ENCODE assay signal across 11 mouse cellular contexts in the genomic region with DNA sequence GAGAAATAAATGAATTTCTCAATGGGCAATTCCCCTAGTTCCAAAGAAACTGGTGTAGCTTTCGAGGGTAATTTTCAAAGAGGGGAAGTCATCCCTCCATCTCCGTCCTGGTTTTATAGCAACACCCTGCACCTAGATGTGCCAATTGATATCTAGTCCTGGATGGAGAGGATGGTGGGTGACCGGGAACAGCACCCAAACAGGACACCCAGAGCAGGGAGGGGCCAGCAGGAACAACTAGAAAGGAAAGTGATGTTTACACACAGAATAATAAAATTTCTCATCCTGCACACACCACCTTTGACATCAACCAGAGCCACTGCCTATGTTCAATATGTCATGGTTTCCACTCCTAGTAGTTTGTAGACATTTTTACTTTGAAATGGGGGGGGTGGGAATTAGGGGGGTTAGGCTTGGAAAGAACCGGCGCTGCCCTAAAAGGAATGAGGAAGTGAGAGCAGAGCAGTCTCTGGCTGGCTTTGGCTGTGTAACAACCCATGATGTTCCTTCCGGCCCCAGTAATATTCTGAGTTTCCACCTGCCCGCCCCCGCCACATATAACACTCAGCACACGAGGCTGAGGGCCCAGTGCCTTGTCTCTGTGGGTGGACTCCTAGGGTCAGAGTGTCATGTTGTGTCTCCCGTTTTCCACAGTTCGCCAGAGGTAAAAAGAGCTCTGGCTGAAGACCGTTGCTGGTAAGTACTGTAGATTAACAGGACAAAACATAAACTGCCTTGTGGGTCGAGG. TPM values are rescaled to one million over a fixed set of nuclear protein-coding genes. Genes with fewer than 3 reads are reported as not detected.
A peak's percentile ranks its signal among the peaks of the same experiment; 100 is the strongest.
DNase-seq lines count a peak whose midpoint lies in the region; ATAC-seq and TF ChIP-seq lines count a peak whose summit lies in the region.
"Had no signal": no experiment of that assay in that cellular context is flagged by ENCODE, and none has a peak within 500 bp of the region (broad histone marks: within the 10 kb centered on the region; RNA-seq: fewer than 3 reads in every experiment).

A gene (plus strand): TSS at position 588 of the 748 bp plus-strand sequence.

- no peak within 1 kb of the TSS for H3K27ac ChIP-seq in intestine, embryonic 16.5 days (ENCODE audit: low read length)
- H3K27ac ChIP-seq in intestine, embryonic 15.5 days = no peak within 1 kb of the TSS
- no peak within 1 kb of the TSS for H3K27ac ChIP-seq in lung, postnatal 0 days (ENCODE audit: low read length)
- H3K27ac ChIP-seq in forebrain, embryonic 14.5 days (ENCODE audit: low read depth, low read length) = no peak within 1 kb of the TSS
- H3K27ac ChIP-seq: heart, embryonic 15.5 days; limb, embryonic 13.5 days had no signal

- no peak for TF ChIP-seq EP300 in lung, postnatal 0 days (IDR thresholded peaks at IDR 0.05)

- DNase-seq in lung, postnatal 0 days (ENCODE audit: low spot score) = peak; percentile 63
- DNase-seq in splenic B cell, adult 2 months (ENCODE audit: low read depth, low spot score) = peak; percentile 92
- DNase-seq in urinary bladder, postnatal 4 days (ENCODE audit: low spot score in 2 of 2) = no peak
- DNase-seq in forebrain, embryonic 14.5 days (ENCODE audit: low spot score) = no peak
- DNase-seq: right cerebral cortex, adult 18-20 months had no signal

- no peak within 1 kb of the TSS for H3K4me3 ChIP-seq in intestine, embryonic 16.5 days (ENCODE audit: low read length)
- H3K4me3 ChIP-seq in intestine, embryonic 15.5 days (replicated peaks) = no peak within 1 kb of the TSS
- H3K4me3 ChIP-seq in lung, postnatal 0 days (ENCODE audit: low read depth, low read length) = no peak within 1 kb of the TSS
- no peak within 1 kb of the TSS for H3K4me3 ChIP-seq in forebrain, embryonic 14.5 days (ENCODE audit: low read depth, low read length)
- H3K4me3 ChIP-seq: heart, embryonic 15.5 days; limb, embryonic 13.5 days had no signal

- WGBS in intestine, embryonic 16.5 days = 52% methylated on average over 13 of the region's 13 CpGs
- 47% methylated on average over 13 of the region's 13 CpGs for WGBS in intestine, embryonic 15.5 days
- 26% methylated on average over 13 of the region's 13 CpGs for WGBS in lung, postnatal 0 days
- WGBS in forebrain, embryonic 14.5 days = 79% methylated on average over 13 of the region's 13 CpGs

- no peaks in the 10 kb centered on the region for H3K4me1 ChIP-seq in intestine, embryonic 16.5 days (ENCODE audit: control insufficient read depth, insufficient read depth, low read length)
- H3K4me1 ChIP-seq in intestine, embryonic 15.5 days (replicated peaks) = no peaks in the 10 kb centered on the region; the same call in 1 of the 2 replicates
- H3K4me1 ChIP-seq in lung, postnatal 0 days (ENCODE audit: insufficient read depth, low read depth, low read length) = 0 out of 2 replicates have a peak, but pooled peaks cover 4% of the 10 kb centered on the region
- no peaks in the 10 kb centered on the region for H3K4me1 ChIP-seq in forebrain, embryonic 14.5 days (ENCODE audit: control insufficient read depth, insufficient read depth, low read length)
- H3K4me1 ChIP-seq: limb, embryonic 13.5 days had no signal

- no peak for TF ChIP-seq CTCF in lung, postnatal 0 days (IDR thresholded peaks at IDR 0.05)

- H3K9me3 ChIP-seq in intestine, embryonic 16.5 days (ENCODE audit: control insufficient read depth, low read length) = no peaks in the 10 kb centered on the region
- H3K9me3 ChIP-seq in intestine, embryonic 15.5 days = no peaks in the 10 kb centered on the region
- H3K9me3 ChIP-seq in lung, postnatal 0 days (ENCODE audit: low read length) = no peaks in the 10 kb centered on the region
- H3K9me3 ChIP-seq in forebrain, embryonic 14.5 days (replicated peaks; ENCODE audit: control insufficient read depth, low read length) = no peaks in the 10 kb centered on the region
- H3K9me3 ChIP-seq: heart, embryonic 15.5 days; limb, embryonic 13.5 days had no signal

- no peak within 1 kb of the TSS for H3K9ac ChIP-seq in intestine, embryonic 16.5 days (ENCODE audit: low read depth, low read length)
- no peak within 1 kb of the TSS for H3K9ac ChIP-seq in intestine, embryonic 15.5 days
- no peak within 1 kb of the TSS for H3K9ac ChIP-seq in lung, postnatal 0 days (replicated peaks; ENCODE audit: low read depth)
- H3K9ac ChIP-seq in forebrain, embryonic 14.5 days (ENCODE audit: low read length) = no peak within 1 kb of the TSS
- H3K9ac ChIP-seq: heart, embryonic 15.5 days; limb, embryonic 13.5 days had no signal

- no peaks in the 10 kb centered on the region for H3K36me3 ChIP-seq in intestine, embryonic 16.5 days (ENCODE audit: control insufficient read depth, insufficient read depth, low read length)
- no peaks in the 10 kb centered on the region for H3K36me3 ChIP-seq in intestine, embryonic 15.5 days
- no peaks in the 10 kb centered on the region for H3K36me3 ChIP-seq in lung, postnatal 0 days (ENCODE audit: insufficient read depth, low read length)
- peaks cover 14% of the 10 kb centered on the region for H3K36me3 ChIP-seq in splenic B cell, adult 2 months (ENCODE audit: control insufficient read depth, insufficient read depth, low read length, poor library complexity, severe bottlenecking)
- H3K36me3 ChIP-seq in forebrain, embryonic 14.5 days (ENCODE audit: control insufficient read depth, insufficient read depth, low read length) = no peaks in the 10 kb centered on the region
- H3K36me3 ChIP-seq: heart, embryonic 15.5 days; limb, embryonic 13.5 days had no signal

- 0 out of 2 replicates have a peak within 1 kb of the TSS, but pooled peaks have one; percentile 14 for H3K4me2 ChIP-seq in intestine, embryonic 16.5 days (ENCODE audit: low read depth, low read length)
- H3K4me2 ChIP-seq in intestine, embryonic 15.5 days (replicated peaks) = no peak within 1 kb of the TSS
- H3K4me2 ChIP-seq in lung, postnatal 0 days (replicated peaks; ENCODE audit: low read depth, low read length) = peak within 1 kb of the TSS; percentile 25; the same call in 1 of the 2 replicates
- H3K4me2 ChIP-seq in forebrain, embryonic 14.5 days (ENCODE audit: low read length) = no peak within 1 kb of the TSS
- H3K4me2 ChIP-seq: heart, embryonic 15.5 days; limb, embryonic 13.5 days had no signal

- no peaks in the 10 kb centered on the region for H3K27me3 ChIP-seq in intestine, embryonic 16.5 days (replicated peaks; ENCODE audit: control insufficient read depth, insufficient read depth, low read length)
- H3K27me3 ChIP-seq in intestine, embryonic 15.5 days (replicated peaks) = no peaks in the 10 kb centered on the region
- H3K27me3 ChIP-seq in lung, postnatal 0 days (replicated peaks; ENCODE audit: insufficient read depth, low read length) = no peaks in the 10 kb centered on the region
- no peaks in the 10 kb centered on the region for H3K27me3 ChIP-seq in splenic B cell, adult 2 months (ENCODE audit: control insufficient read depth, insufficient read depth, low read length, poor library complexity, severe bottlenecking)
- no peaks in the 10 kb centered on the region for H3K27me3 ChIP-seq in forebrain, embryonic 14.5 days (replicated peaks; ENCODE audit: control insufficient read depth, insufficient read depth, low read length)
- H3K27me3 ChIP-seq: limb, embryonic 13.5 days had no signal

- ATAC-seq in intestine, embryonic 16.5 days = no peak
- ATAC-seq in intestine, embryonic 15.5 days = no peak
- ATAC-seq in activated CD4-positive, CD25-positive, alpha-beta regulatory T cell, adult 4 months = peak; percentile 75
- ATAC-seq in lung, postnatal 0 days = peak; percentile 48
- ATAC-seq in cerebellum, adult (ENCODE audit: insufficient number of reproducible peaks, low FRiP score, low TSS enrichment) = no peak
- no peak for ATAC-seq in forebrain, embryonic 14.5 days

RNA-seq across cellular contexts. Expression of the gene that starts here (rescaled TPM):
- 1.6 and 1.7 TPM in 2 replicates for polyA plus RNA-seq in intestine, embryonic 16.5 days (2015; fragmentation: Nextera tagmentation; extraction: Ambion mirVana)
- polyA plus RNA-seq in intestine, embryonic 15.5 days (2015; fragmentation: Nextera tagmentation; extraction: Ambion mirVana) = 1.6 and 1.8 TPM in 2 replicates
- polyA plus RNA-seq in activated CD4-positive, CD25-positive, alpha-beta regulatory T cell, adult 4 months (2017; shearing (Covaris generic)) = 100 to 1,000 TPM in 1 of 2 experiments, 10 to 100 TPM in 1; 88.1 to 107 TPM
- 1.3 and 1.4 TPM in 2 replicates for polyA plus RNA-seq in lung, postnatal 0 days (2015; fragmentation: Nextera tagmentation; extraction: Ambion mirVana)
- 0.22 and 0.75 TPM in 2 replicates for polyA plus RNA-seq in forebrain, embryonic 14.5 days (2014; fragmentation: Nextera tagmentation; extraction: Ambion mirVana)

Comparison
In these comparisons a context has a peak if more than half of its experiments do, and no peak if none do; other contexts are left out.
1. RNA of the gene that starts here (polyA plus RNA-seq): 88.1 to 107 TPM in activated CD4-positive, CD25-positive, alpha-beta regulatory T cell, adult 4 months; 1.6 to 1.7 TPM in intestine, embryonic 16.5 days, 1.6 to 1.8 TPM in intestine, embryonic 15.5 days, 1.3 to 1.4 TPM in lung, postnatal 0 days and 0.22 to 0.75 TPM in forebrain, embryonic 14.5 days; every median in the first group is over 10 times any median in the second.
2. H3K4me2 ChIP-seq: peak in intestine, embryonic 16.5 days (single experiment) and lung, postnatal 0 days (single experiment); none in intestine, embryonic 15.5 days (single experiment) and forebrain, embryonic 14.5 days (single experiment).
3. ATAC-seq: peak in activated CD4-positive, CD25-positive, alpha-beta regulatory T cell, adult 4 months (single experiment) and lung, postnatal 0 days (single experiment); none in intestine, embryonic 16.5 days (single experiment), intestine, embryonic 15.5 days (single experiment), cerebellum, adult (single experiment) and forebrain, embryonic 14.5 days (single experiment).
4. DNase-seq: peak in lung, postnatal 0 days (single experiment) and splenic B cell, adult 2 months (single experiment); none in urinary bladder, postnatal 4 days (0 of 2) and forebrain, embryonic 14.5 days (single experiment).